Mouse (Mus musculus) heart, adult 2 months (tissue): ENCODE results near the gene Rimbp3.

Experiments used
- CTCF ChIP-seq: fragments of 200-600 bp; IDR thresholded peaks from 2 replicates; pipeline ENCODE4 v1.8.1; 2022; ENCODE audit warnings: antibody characterized with exemption, mild to moderate bottlenecking, moderate library complexity
- EP300 ChIP-seq: fragments of 200-500 bp; IDR thresholded peaks from 2 replicates; pipeline ENCODE4 v1.6.1; 2011; ENCODE audit warnings: low read depth, low read length, control low read depth; ENCODE audit not compliant: insufficient read depth
- POLR2A ChIP-seq: fragments of 200-500 bp; IDR thresholded peaks from 2 replicates; pipeline ENCODE4 v1.6.1; 2011; ENCODE audit warnings: mild to moderate bottlenecking, low read depth, low read length, control low read depth; ENCODE audit not compliant: insufficient read depth

DNA sequence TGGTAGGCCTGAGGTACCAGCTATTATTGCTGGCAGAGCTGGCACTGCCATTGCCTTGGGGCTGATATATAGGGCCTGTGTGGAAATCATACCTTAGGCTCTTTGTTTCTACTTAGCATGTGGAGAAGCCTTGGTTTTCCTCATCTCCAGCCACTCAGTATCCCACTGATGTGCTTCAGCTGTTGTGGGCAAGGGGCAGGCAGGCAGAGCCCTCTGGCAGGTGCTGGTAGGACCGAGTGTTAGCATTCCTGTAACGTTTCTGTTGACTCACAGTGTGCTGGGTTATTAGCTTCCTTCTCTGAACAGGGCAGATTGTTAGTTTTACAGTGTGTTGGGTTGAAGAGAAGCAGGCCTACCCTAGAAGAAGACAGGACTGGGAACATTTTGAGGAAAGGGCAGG is 46.9 kb downstream of the Rimbp3 start:
- no peak for TF ChIP-seq POLR2A
- TF ChIP-seq EP300, result no peak
- no peak for TF ChIP-seq CTCF
